Mouse (Mus musculus) neutrophil, adult 5-6 weeks (primary cell): ENCODE measurements around the gene Ccm2. TPM values are rescaled to one million over a fixed set of nuclear protein-coding genes. Genes with fewer than 3 reads are reported as not detected.
"Not testable (repeated sequence)": the region's sequence is repeated elsewhere in the genome, so short reads cannot be mapped to it uniquely, and the experiment has no call there.

Source experiments
- ATAC-seq: fragments of 151-379, 151-347 bp; 2 replicates; pipeline ENCODE4 v1.8.0; 2017; ENCODE audit warnings: mild to moderate bottlenecking, moderate TSS enrichment; ENCODE audit not compliant: insufficient number of reproducible peaks, poor library complexity, low FRiP score, severe bottlenecking; ENCODE audit errors: extremely low read depth
- total RNA-seq: library from RNA; stranded (forward); fragments of 200-1000 nt; gene quantifications from 2 replicates; pipeline ENCODE4 v1.2.3, GENCODE M21; 2017

Ccm2 gene
- 297 and 309 TPM in 2 replicates for total RNA-seq

DNA sequence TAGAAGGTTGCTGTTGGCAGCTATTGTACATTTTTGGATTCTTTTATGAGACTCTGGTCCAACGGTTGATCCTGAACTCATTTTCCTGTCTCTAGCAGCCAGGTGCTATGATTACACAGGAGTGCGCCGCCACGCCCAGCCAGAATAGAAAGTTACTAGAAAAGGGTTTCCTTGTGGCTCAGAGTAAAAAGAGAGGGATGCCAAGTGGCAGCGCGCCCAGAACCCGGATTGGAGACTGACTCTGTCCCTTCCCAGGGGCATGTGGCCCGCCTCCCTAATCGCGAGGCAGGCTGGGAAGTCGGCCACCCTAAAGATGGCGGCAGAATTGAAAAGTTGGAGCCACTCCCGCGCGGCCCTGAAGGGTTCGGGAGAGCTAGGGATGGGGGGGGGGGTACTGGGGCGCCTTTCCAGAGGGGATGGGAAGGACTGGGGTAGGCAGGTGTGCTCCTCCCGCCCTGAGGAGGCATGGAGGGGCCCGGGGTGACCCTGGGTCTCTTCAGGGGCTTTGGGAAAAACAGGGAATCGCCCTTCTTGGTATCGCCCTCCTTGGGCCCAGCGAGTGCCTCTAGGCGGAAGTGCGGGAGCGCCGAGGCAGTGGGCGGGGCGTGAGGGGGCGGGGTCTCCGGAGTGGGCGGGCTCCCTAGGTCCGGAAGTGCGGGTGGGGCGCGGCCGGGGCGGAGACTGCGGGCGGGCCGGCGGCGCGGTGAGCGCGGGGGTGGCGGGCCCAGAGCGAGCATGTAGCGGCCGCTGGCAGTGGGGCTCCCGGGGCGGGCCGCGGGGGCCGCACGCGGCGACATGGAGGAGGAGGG is at the start of gene Ccm2:
Gene Ccm2, plus strand, starts transcription at position 683 of the 809 bp plus-strand sequence.
- peak; percentile 86 for ATAC-seq

DNA sequence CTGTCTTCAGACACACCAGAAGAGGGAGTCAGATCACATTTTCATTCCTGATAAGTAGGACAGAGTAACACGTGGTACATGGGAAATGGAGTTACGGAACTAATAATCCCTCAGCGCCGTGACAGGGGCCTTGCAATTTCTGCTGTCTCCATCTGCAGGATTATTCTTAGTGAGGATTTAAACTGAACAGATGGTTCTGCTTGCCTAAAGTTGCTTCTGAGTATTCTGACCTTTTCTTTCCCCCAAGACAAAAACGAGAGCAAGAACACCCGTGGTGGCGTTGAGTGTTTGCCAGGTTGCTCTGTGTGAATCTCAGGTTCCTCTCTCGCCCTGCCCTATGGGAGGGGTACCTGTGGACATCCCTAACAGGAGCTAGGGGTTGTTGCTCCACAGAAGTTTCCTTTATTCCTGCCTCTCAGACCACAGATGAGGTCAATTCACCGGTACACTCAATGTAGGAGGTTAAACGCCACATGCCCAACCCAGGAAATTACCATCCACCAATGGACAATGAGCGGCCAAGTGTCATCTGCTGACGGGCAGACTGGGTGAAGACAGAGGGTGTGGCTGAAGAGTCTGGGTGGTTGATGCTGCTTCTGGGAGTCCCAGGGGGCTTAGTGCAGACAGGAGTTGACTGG is 49.3 kb upstream of the Ccm2 start:
- ATAC-seq: peak; percentile 97

- ATAC-seq: no peak
Observed at GRCm38 (mm10) chr11:6502506-6502905, 44.2 kb upstream of the Ccm2 start.

DNA sequence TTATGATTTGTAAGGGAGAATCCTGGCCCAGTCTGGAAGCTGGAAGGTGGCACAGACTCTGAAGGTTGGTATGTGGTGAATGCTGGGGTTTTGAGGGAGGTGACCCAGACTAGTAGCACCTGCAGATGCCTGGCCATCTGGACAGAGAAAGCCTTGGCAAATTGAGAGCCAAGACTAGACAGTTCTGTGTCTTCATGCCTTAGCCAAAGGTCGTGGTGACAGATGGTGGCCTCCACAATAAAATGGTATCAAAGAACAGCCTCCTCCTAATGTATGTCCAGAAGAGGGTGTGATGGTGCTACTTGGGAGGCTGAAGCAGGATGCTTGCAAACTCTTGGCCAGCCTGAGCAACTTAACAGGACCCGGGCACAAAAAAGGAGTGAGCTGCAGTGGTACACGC is 42.5 kb upstream of the Ccm2 start:
- no peak for ATAC-seq

DNA sequence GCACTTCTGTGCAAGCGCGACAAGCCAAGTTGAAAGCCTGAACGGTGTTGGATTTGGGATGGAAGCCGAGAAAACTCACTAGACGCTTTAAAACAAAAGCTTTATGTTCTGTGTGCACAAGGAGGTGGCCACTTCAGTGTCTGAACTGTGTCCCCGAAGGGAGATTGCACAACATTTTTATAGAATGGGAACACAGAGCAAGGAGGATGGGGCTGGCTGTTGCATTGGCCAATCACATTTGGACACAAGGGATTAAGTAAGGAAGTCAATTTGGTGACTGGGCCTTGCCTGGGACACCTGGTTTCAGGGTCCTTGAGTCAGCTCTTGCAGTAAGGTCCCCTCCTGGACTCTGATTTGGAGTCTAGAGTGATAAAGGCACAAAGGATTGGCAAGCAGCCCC is 42.0 kb upstream of the Ccm2 start:
- ATAC-seq: no peak

GRCm38 (mm10) chr11:6506516-6506915 is 40.2 kb upstream of the Ccm2 start:
- ATAC-seq: no peak

DNA sequence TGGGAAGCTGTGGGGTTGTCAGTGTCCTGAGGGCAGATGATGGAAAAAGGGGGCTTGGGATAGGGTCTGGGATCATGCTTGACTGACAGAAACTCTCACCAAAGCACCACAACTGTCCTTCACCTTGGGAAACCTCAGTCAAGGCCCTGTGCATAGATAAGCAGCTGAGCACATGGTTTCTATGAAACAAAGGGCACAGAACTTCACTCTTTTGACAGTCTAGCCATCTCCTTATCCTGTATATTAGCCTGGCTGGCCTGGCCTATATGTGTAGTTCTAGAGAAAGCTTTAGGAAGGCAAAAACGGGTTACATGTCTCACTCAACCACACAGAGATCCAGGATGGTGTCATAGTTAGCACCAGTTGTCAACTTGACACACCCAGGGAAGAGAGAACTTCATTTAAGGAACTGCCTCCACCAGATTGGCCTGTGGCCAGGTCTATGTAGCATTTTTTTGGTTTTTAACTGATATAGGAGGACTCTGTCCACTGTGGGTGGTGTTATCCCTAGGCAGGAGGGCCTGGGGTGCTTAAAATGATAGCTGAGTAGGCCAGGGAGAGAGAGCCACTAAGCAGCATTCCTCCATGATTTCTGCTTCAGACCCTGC is 38.3 kb upstream of the Ccm2 start:
- no peak for ATAC-seq

DNA sequence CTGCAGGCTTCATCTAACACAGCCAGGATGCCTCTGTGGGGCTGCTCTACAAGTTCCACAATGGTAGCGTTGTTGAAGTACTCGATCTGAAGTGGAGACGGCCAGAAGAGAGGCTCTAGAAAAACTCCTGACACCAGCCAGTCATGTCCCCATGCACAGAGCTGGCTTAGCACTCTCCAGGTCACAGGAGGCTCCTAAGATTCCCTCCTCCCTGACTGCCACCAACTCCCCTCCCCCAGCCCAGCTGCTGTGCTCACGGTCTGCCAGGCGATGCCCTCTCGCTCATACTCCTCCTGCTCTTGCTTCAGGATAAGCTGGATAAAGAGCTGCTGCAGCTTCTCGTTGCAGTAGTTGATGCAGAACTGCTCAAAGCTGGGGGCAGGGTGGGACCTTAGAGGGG is 31.9 kb upstream of the Ccm2 start:
- ATAC-seq: no peak

DNA sequence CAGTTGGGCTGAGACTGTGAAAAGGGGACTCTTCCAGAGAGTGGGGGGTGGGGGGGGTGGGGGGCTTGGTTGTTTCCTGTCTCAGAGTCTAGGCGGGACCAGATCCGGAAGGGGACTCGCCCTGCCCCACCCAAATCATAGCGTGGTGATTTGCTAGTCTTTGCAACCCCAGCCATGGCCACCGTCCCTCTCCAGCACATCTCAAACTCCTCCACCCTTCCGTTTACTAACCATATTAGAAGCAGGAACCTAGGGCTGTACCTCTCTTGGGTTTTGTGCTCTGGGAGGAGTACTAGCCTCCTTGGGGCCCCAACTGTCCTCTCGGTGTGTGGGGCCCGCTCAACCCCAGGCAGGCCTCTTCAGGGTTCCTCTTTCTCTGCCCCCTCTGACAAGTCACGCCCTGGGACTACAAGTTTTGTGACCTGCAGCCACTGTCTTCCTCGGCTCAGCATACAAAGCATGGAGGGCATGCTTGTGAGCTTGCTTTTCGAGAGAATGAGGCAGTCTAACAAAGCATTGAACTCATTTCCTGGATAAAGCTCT is 27.1 kb upstream of the Ccm2 start:
- peak; percentile 58 for ATAC-seq

DNA sequence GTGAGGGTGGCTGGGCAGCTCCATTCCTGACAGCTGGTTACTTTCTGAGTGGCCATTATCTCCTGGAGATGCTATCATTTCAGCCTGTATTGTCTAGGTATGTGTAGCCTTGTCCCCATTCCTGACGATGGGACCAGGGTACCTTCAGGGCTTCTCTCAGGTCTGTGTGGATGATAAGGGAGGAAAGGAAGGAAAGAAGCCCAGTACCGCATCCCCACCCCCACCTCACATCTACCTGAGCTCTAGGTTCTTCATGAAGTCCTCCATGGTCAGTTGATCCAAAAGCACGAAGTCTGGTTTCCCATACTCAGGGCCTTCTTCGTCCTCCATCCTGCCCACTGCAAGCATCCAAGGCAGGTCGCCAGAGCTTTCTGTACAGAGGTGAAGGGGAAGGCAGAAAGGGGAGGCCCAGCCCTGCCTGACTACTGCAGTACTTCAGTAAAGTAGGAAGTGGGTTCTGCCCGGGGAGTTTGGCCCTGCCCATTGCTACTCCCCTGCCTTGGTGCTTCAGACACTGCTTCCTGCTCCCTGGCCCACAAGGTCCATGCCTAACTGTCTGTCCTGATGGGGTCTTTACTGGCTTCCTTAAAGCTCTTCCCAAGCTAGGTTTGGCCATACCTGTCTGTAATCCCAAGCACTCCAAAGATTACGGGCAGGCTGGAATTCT is 26.0 kb upstream of the Ccm2 start, which contains the start of gene Myo1g:
Gene Myo1g, minus strand, starts transcription at position 459 of the 667 bp plus-strand sequence.
- ATAC-seq: peak; percentile 81

DNA sequence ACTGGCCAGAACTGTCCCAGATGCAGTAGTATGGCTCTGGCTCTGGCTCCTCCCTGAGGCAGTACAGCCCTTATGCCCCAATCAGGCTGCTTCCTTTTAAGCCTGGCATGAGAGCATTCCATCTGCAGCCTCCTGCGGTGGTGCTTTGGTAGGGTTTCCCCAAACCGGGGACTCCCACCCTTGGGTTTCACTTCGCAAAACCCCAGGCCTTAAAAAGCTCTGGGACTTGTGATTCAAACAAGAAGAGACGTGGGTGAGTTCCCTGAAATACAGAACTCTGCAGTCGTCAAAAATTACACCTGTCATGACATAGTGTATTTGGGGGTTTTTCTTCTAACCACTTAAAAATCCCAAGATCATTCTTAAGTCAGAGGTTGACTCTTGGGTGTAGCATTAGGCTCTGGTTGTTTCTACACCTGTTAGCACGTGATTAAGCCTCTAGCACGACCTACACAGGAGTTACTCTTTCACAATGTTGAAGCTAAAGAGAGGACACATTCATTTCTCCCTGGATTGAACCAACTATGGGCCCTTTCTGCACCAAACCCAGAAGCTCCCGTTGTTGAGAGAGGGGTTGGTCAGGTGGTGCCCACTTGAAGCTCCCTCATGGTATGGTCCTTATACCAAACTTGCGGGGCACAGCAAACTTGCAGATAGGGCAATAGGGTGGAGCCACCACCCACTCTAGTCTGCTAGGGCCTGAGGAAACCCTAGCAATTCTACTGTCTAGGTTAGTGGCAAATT is 23.7 kb upstream of the Ccm2 start:
- ATAC-seq: peak; percentile 15; the same call in 1 of the 2 replicates

DNA sequence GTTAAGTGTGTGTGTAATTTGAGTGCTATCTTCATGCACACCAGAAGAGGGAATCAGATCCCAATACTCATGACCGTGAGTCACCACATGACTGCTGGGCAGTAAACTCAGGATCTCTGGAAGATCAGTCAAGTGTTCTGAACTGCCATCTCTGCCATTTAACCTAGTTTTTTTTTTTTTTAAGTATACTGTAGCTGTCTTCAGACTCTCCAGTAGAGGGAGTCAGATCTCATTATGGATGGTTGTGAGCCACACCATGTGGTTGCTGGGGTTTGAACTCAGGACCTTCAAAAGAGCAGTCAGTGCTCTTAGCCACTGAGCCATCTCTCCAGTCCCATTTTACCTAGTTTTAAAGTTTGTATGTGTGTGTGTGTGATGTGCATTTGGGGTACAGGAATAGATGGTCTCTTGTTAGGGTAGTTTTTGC is 23.0 kb upstream of the Ccm2 start:
- no peak for ATAC-seq

GRCm38 (mm10) chr11:6524165-6524879 is 22.4 kb upstream of the Ccm2 start:
- ATAC-seq: no peak

DNA sequence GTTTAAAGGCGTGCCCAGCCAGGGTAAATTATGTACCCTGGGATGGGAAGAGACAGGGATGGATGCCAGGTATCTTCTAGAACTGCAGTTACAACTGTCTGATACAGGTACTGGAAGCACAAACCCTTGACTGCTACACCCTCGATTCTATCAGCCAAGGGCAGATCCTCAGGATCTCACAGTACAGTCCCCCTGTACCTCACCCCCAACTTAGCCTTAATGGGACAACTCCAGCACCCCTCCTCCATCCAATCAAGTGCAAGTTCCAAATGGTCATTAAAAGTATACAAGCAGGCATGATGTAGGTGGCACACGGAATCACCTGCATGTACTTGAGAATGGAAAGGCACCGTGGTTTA is 21.8 kb upstream of the Ccm2 start:
- no peak for ATAC-seq

- no peak for ATAC-seq
Observed at GRCm38 (mm10) chr11:6525241-6525640, 21.4 kb upstream of the Ccm2 start.

DNA sequence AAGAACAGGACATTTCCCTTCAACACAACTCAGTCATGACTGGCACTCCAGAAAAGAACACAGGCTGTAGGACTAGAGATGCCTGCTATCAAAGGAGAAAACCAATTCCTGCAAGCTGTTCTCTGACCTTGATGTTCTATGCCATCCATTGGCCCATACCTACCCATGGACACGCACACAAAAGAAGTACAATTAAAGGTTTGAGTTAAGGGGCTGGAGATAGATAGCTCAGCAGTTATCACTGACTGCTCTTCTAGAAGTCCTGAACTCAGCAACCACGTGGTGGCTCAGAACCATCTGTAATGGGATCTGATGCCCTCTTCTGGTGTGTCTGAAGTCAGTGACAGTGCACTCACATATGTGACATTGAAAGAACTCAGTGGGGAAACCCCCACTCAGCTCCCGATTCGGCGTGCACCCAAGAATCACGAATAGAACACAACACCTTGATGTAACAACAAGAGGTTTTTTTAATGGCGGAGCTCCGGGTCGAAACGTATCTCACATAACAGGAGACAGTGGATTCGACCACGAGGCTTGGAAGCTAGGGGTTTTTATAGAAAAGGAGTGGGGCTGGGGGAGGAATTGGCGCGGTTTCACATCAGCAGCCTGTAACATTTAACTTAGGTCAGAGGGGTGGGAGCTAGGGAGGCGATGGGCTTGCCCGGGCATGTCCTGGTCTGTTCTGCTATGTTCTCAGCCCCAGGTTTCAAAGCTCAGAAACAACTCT is 20.0 kb upstream of the Ccm2 start:
- not testable (repeated sequence) for ATAC-seq
